Mouse (Mus musculus) neural tube, embryonic 15.5 days (tissue): Measurements from ENCODE around the gene Kcnip3. TPM values are rescaled to one million over a fixed set of nuclear protein-coding genes. Genes with fewer than 3 reads are reported as not detected.

Experiments
- ATAC-seq: fragments of 200-750 bp; cut with Nextera tagmentation; 2 replicates; pipeline ENCODE4 v1.8.0; 2017; ENCODE audit warnings: mild to moderate bottlenecking, moderate TSS enrichment, moderate library complexity; ENCODE audit not compliant: low FRiP score
- H3K27ac ChIP-seq: fragments of 300-500 bp; sonication (generic); replicated peaks from 2 replicates; pipeline ENCODE4 v1.5.1; 2015; ENCODE audit warnings: mild to moderate bottlenecking, inconsistent platforms
- H3K27me3 ChIP-seq: fragments of 300-500 bp; sonication (generic); replicated peaks from 2 replicates; pipeline ENCODE4 v1.6.1; 2015; ENCODE audit warnings: inconsistent platforms
- H3K36me3 ChIP-seq: fragments of 300-500 bp; sonication (generic); 2 replicates; pipeline ENCODE4 v1.6.1; 2015; ENCODE audit warnings: inconsistent platforms
- H3K4me1 ChIP-seq: fragments of 300-500 bp; sonication (generic); 2 replicates; pipeline ENCODE4 v1.6.1; 2015; ENCODE audit warnings: inconsistent platforms
- H3K4me2 ChIP-seq: fragments of 300-500 bp; sonication (generic); 2 replicates; pipeline ENCODE4 v1.6.1; 2015; ENCODE audit warnings: inconsistent platforms, mild to moderate bottlenecking, moderate library complexity
- H3K4me3 ChIP-seq: fragments of 300-500 bp; sonication (generic); replicated peaks from 2 replicates; pipeline ENCODE4 v1.5.1; 2015; ENCODE audit warnings: mild to moderate bottlenecking, inconsistent platforms
- H3K9ac ChIP-seq: fragments of 300-500 bp; sonication (generic); replicated peaks from 2 replicates; pipeline ENCODE4 v1.6.1; 2015; ENCODE audit warnings: mild to moderate bottlenecking, inconsistent platforms
- H3K9me3 ChIP-seq: fragments of 300-500 bp; sonication (generic); replicated peaks from 2 replicates; pipeline ENCODE4 v1.6.1; 2016; ENCODE audit warnings: inconsistent platforms
- WGBS: fragments of 180-500 bp; shearing (Covaris S2); methylation state at CpG from one replicate; pipeline ENCODE4 v1.1.7; 2015; ENCODE audit warnings: mixed read lengths; 5-methylcytosine and 5-hydroxymethylcytosine counted together
- polyA plus RNA-seq: library from polyadenylated mRNA; unstranded; fragments of >200 nt; fragmentation: Nextera tagmentation; extraction: Ambion mirVana; gene quantifications from 2 replicates; pipeline ENCODE4 v1.2.1, GENCODE M21; 2015

The Kcnip3 gene
- polyA plus RNA-seq, 1 experiment from 2014 or later, result 6.5 TPM

DNA sequence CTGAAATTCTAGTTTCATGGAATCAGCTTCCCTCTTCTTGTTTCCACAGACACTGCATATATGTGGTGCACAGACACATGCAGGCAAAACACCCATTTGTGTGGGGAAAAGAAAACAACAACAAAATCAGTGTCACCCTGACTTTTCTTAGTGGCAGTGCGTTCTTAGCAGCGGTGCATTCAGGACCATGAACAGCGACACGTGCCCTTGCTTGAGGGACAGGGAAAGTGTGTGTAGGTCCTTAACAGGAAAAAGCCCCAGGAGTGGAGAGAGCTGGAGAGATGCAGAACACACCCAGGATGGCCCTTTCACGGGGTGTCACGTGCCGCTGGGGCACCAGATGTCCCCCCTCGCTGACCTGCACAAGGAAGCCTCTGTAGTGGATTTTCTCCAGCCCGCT, 10.5 kb upstream of the Kcnip3 start:
- ATAC-seq, result no peak
- Histone ChIP-seq H3K36me3 (no peaks in the 10 kb centered on the region), H3K4me3 (no peak overlapping the region), H3K9ac (no peak overlapping the region), H3K4me1 (no peaks in the 10 kb centered on the region), H3K9me3 (no peaks in the 10 kb centered on the region), H3K27ac (no peak overlapping the region), H3K4me2 (no peak overlapping the region), H3K27me3 (peaks cover 3% of the 10 kb centered on the region; the same call in 1 of the 2 replicates)
- 13% methylated on average over 9 of the region's 9 CpGs for WGBS

DNA sequence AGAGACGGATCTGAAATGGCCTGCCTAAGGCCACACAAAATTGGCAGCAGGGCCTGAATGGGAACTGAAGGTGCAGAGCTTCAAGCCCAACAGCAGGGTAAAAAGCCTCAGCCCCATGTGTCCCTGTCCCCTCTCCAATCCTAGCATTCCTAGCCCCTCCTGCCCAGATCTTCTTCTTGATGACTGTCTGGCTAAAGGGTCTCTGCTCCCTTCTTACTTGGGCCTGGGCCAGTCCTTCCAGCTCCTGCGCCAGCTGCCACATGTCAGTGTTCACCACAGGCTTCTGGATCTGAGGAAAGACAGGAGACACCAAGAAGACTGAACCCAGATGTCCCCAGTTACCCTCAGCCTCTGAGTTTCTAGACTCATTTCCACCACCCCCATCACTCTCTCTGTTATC, 9.7 kb upstream of the Kcnip3 start:
- ATAC-seq, result no peak
- no peak overlapping the region for H3K9ac ChIP-seq
- no peak overlapping the region for H3K27ac ChIP-seq
- H3K4me3 ChIP-seq, result no peak overlapping the region
- H3K4me1 ChIP-seq, result no peaks in the 10 kb centered on the region
- no peaks in the 10 kb centered on the region for H3K9me3 ChIP-seq
- H3K36me3 ChIP-seq, result no peaks in the 10 kb centered on the region
- H3K27me3 ChIP-seq, result peaks cover 3% of the 10 kb centered on the region; the same call in 1 of the 2 replicates
- 88% methylated on average over 2 of the region's 2 CpGs for WGBS
- no peak overlapping the region for H3K4me2 ChIP-seq

DNA sequence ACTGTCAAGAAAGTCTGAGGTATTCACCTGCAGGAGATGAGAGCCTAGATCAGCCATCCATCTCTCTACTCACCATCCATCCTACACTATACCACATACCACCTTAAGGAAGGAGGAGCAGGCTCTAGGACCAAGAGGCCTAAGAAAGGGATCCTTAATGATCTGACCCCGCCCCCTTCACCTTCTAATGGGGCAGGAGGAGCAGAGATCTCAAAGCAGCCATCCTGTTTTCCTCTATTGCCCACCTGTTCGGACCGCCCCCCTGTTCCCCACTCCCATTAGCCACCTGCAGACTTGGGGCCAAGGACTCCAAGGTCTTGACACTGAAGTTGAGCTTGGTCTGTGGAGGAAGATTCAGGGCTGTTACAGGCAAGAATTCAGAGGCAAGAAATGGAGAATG, 8.5 kb upstream of the Kcnip3 start:
- Histone ChIP-seq H3K4me3 (no peak overlapping the region), H3K9ac (no peak overlapping the region), H3K27ac (no peak overlapping the region), H3K4me2 (no peak overlapping the region), H3K36me3 (no peaks in the 10 kb centered on the region), H3K27me3 (peaks cover 3% of the 10 kb centered on the region; the same call in 1 of the 2 replicates), H3K4me1 (no peaks in the 10 kb centered on the region), H3K9me3 (no peaks in the 10 kb centered on the region)
- 55% methylated on average over 3 of the region's 3 CpGs for WGBS
- no peak for ATAC-seq

DNA sequence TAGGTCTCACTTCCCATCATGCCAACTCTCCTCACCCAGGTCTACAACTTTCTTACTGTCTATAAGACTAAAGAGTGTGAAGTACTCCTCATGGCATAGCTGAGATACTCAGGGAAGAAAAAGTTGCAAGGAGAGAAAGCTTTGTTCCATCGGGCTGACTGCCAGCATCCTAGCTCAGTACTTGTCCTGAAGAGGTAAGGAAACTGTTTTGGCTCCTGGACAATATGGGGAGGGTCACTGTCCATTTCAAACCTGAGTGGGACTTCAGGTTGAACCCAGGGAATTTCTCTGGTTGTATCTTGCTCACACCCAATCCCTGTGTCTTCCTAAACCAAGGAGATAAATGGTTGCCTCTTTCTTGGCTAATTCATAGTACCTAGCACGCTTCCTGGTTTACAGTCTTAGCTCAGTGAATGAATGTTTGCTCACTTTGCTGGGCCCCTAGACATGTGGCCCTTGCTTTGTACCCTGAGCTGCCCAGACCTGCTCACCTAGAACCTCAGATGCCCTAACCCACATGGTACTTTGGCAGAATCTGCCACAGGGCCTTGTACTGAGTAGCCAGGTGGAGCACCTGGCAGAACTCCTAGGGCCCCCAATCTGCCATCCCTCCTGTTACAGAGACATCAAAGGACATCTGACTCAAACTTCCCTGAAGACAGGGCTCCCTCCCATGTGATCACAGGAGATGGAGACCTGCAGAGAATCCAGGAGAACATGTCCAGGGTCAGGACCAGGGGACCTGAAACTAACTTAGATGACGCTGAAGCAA, 3.3 kb upstream of the Kcnip3 start:
- Histone ChIP-seq H3K27ac (no peak overlapping the region), H3K9me3 (no peaks in the 10 kb centered on the region), H3K27me3 (no peaks in the 10 kb centered on the region), H3K36me3 (no peaks in the 10 kb centered on the region), H3K4me1 (peaks cover 32% of the 10 kb centered on the region), H3K4me3 (no peak overlapping the region), H3K9ac (no peak overlapping the region), H3K4me2 (no peak overlapping the region)
- no peak for ATAC-seq
- 78% methylated on average over 3 of the region's 3 CpGs for WGBS

DNA sequence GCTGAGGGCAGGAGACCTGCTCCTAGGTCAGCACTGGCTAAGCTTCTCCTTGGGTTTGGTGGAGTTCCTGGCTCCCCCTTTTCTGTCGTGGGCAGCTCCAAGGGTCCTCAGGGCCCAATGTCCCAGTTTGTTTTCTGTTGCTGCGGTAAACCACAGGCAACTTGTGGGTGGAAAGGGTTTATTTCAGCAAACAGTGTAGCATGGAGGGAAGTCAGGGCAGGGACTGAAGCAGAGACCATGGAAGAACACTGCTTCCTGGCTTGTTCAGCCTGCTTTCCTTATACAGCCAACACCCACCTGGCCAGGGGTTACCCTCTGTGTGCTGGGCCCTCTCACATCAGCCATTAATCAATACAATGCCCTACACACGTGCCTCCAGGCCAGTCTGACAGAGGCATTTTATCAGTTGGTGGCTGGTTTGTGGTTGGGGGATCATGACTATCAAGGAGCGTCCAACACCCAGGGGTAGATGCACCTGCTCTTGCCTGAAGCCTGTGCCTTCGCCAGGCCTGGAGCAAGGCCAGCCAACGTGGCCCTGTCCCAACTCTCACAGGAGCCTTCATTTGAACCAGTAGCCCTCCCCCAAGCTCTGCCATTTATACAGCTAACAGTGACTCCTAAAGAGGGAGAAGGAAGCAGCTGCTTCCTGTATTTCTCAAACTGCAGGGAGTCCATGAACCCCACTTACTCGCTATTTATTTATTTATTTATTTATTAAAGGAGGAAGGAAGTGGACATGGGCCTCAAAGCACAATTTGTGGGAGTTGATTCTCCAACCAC, 2.2 kb upstream of the Kcnip3 start:
- Histone ChIP-seq H3K9ac (no peak overlapping the region), H3K4me2 (no peak overlapping the region), H3K27ac (peak overlapping the region; percentile 28; the same call in 1 of the 2 replicates), H3K36me3 (no peaks in the 10 kb centered on the region), H3K4me1 (peaks cover 40% of the 10 kb centered on the region), H3K27me3 (no peaks in the 10 kb centered on the region), H3K4me3 (no peak overlapping the region), H3K9me3 (no peaks in the 10 kb centered on the region)
- 46% methylated on average over 7 of the region's 7 CpGs for WGBS
- ATAC-seq, result no peak

DNA sequence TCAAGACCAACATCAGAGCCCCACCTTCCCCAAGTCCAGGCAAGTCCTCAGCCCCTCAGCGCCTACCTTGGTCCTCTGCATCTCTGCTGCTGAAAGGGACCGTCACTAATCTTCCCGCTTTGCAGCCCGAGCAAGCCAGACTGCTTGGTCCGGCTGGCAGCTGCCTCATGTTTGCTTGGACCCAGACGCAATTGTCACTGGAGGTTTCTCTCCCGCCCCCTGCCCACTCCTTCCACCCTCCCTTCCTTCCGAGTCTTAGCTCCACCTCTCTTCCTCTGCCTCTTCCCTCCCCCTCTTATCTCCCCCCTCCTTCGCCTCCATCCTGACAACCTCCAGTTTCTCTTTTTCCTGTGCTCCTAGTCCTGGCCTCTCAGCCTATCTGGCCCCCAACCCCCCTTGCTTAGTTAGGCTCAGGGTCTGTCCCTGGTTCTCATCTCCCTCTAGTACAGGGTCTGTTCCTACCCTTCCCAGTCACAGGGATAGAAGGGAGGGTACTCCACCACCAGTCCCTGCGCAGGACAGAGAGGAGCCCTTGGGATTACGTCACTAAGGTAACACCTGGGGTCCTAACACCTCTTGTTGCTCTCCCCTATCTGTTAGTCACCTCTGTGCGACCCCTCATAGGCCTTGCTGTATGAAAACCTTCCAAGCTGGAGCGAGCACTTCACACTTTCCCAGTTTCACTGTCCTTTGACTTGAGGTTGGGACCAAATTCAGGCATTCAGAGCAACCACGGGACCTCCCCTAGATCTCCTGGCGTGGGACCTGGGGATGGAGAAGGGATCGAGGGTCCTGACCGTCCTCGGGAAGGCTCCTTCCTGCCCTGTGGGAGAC, 505 bp downstream of the Kcnip3 start:
- Histone ChIP-seq H3K9ac (peak overlapping the region; percentile 46), H3K4me3 (peak overlapping the region; percentile 40), H3K27ac (peak overlapping the region; percentile 76), H3K9me3 (no peaks in the 10 kb centered on the region), H3K36me3 (no peaks in the 10 kb centered on the region), H3K4me2 (peak overlapping the region; percentile 61), H3K4me1 (peaks cover 52% of the 10 kb centered on the region), H3K27me3 (no peaks in the 10 kb centered on the region)
- 4% methylated on average over 18 of the region's 18 CpGs for WGBS
- peak; percentile 71 for ATAC-seq

DNA sequence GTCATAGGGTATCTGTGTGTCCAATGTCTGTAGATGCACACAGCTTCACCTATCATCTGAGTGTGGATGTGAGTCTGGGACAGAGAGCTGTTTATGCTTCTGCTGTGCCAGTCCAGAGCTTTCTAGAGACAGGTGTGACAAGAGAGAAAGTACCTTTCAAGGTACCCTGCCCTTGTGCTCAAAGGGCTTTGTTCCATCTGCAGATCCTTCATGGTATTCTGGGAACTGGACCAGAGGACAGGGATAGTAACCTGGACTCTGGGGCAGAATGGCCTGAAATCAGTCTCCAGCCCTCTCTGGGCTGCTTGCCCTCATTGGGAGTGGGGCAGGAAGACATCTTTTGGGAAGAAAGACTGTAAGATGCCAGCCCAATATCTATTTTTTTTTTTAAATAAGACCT, 1.8 kb downstream of the Kcnip3 start:
- peak overlapping the region; percentile 40; the same call in 1 of the 2 replicates for H3K4me3 ChIP-seq
- H3K9ac ChIP-seq, result peak overlapping the region; percentile 46; the same call in 1 of the 2 replicates
- no peak overlapping the region for H3K27ac ChIP-seq
- H3K9me3 ChIP-seq, result no peaks in the 10 kb centered on the region
- H3K27me3 ChIP-seq, result no peaks in the 10 kb centered on the region
- H3K4me1 ChIP-seq, result peaks cover 52% of the 10 kb centered on the region
- ATAC-seq, result no peak
- H3K36me3 ChIP-seq, result no peaks in the 10 kb centered on the region
- H3K4me2 ChIP-seq, result peak overlapping the region; percentile 61

DNA sequence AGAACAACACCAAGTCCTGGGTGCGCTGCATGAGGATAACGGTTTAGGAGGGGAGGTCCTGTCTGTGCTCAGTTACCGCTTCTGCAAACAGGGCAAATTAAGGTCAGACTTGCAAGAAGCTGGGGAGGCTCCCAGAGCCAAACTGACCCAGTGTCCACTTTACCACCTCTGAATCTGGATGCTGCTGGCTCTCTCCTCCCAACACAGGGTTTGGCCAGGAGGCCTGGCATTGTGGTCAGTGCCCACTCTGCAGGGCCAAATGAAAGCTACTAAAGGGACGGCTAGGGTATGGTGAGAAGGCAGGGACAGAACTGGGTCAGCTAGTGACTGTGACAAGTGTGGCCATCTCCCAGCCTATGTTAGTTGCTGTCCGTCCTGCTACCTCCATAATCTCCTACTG, 2.6 kb downstream of the Kcnip3 start:
- H3K4me1 ChIP-seq, result peaks cover 52% of the 10 kb centered on the region
- no peak overlapping the region for H3K4me3 ChIP-seq
- 93% methylated on average over 5 of the region's 5 CpGs for WGBS
- H3K9ac ChIP-seq, result no peak overlapping the region
- no peaks in the 10 kb centered on the region for H3K36me3 ChIP-seq
- H3K4me2 ChIP-seq, result peak overlapping the region; percentile 61
- H3K27me3 ChIP-seq, result no peaks in the 10 kb centered on the region
- no peaks in the 10 kb centered on the region for H3K9me3 ChIP-seq
- H3K27ac ChIP-seq, result no peak overlapping the region
- no peak for ATAC-seq

DNA sequence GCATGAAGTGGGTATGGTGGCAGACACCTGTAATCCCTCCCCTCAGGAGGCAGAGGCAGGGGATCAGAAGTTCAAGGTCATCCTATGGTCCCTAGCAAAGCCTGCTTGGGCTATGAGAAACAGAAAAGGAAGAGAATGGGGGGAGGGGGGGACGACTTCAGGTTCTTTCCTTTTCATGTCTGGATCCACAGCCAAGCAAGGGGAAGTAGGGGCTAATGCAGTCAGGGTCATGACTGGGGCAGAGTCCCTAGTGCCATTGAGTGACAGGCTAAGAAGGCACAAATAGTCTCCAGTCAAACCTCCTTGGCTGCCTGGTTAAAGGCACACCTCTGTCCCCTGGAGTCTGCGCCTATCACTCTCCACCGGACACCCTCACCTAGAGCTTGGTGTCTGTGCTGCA, 3.1 kb downstream of the Kcnip3 start:
- no peaks in the 10 kb centered on the region for H3K9me3 ChIP-seq
- no peaks in the 10 kb centered on the region for H3K27me3 ChIP-seq
- H3K36me3 ChIP-seq, result no peaks in the 10 kb centered on the region
- 72% methylated on average over 3 of the region's 3 CpGs for WGBS
- peaks cover 49% of the 10 kb centered on the region for H3K4me1 ChIP-seq
- H3K4me2 ChIP-seq, result peak overlapping the region; percentile 61
- no peak overlapping the region for H3K4me3 ChIP-seq
- ATAC-seq, result no peak
- H3K27ac ChIP-seq, result no peak overlapping the region
- no peak overlapping the region for H3K9ac ChIP-seq

DNA sequence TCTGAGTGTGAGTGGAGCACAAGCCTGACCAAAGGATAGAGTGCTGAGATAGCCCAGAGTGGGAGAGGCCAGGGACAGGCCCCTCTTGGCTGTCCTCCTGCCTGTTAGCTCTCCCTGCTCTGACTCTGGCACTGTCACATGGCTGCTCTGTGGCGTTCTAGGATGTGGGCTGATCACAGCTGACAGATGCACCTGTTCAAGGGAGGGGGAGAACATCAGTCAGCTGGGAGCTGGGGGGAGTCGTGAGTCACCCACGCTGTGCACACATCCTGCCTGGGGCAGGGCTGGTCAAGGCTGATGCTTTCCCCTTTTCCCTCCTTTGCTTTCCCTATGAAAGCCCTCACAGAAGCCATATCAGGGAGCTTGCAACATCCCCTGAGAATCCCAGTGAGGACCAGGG, 3.6 kb downstream of the Kcnip3 start:
- Histone ChIP-seq H3K36me3 (no peaks in the 10 kb centered on the region), H3K4me3 (no peak overlapping the region), H3K9ac (no peak overlapping the region), H3K4me1 (peaks cover 46% of the 10 kb centered on the region), H3K4me2 (peak overlapping the region; percentile 61; the same call in 1 of the 2 replicates), H3K27me3 (no peaks in the 10 kb centered on the region), H3K27ac (no peak overlapping the region), H3K9me3 (no peaks in the 10 kb centered on the region)
- 38% methylated on average over 3 of the region's 3 CpGs for WGBS
- no peak for ATAC-seq

DNA sequence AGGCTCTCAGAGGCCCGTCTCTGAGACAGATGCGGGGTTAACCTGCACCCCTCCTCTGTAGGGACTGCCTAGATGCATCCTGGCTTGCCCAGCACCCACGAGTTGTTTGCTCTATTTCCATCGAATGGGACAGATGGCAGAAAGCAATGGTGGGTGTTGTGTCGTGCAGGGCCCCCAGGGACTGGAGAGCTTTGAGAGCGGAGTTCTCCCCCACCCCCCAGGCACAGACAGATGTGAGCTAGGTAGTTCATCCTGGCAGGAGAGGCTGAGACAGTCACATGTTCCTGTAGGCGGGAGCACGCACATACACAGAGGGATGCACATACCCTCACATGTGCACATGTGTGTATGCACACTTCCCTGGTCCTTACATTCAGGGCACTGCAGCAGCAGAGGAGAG, 4.8 kb downstream of the Kcnip3 start:
- Histone ChIP-seq H3K27ac (no peak overlapping the region), H3K27me3 (no peaks in the 10 kb centered on the region), H3K36me3 (no peaks in the 10 kb centered on the region), H3K4me1 (peaks cover 39% of the 10 kb centered on the region), H3K4me3 (no peak overlapping the region), H3K4me2 (no peak overlapping the region), H3K9ac (no peak overlapping the region), H3K9me3 (no peaks in the 10 kb centered on the region)
- 61% methylated on average over 8 of the region's 8 CpGs for WGBS
- no peak for ATAC-seq
